Mouse (Mus musculus) lung, embryonic 15.5 days (tissue): ENCODE data around the gene Trappc2l. TPM values are rescaled to one million over a fixed set of nuclear protein-coding genes. Genes with fewer than 3 reads are reported as not detected.

ENCODE experiments used
- ATAC-seq: fragments of 200-750 bp; cut with Nextera tagmentation; 2 replicates; pipeline ENCODE4 v1.8.0; 2017; ENCODE audit warnings: moderate number of reproducible peaks, borderline replicate concordance; ENCODE audit not compliant: low FRiP score, low TSS enrichment; ENCODE audit errors: extremely low read depth
- H3K27ac ChIP-seq: fragments of 300-500 bp; sonication (generic); 2 replicates; pipeline ENCODE4 v1.5.1; 2015; ENCODE audit warnings: moderate library complexity, mild to moderate bottlenecking, inconsistent platforms
- H3K27me3 ChIP-seq: fragments of 300-500 bp; sonication (generic); 2 replicates; pipeline ENCODE4 v1.6.1; 2015; ENCODE audit warnings: inconsistent platforms
- H3K36me3 ChIP-seq: fragments of 300-500 bp; sonication (generic); 2 replicates; pipeline ENCODE4 v1.6.1; 2015; ENCODE audit warnings: inconsistent platforms
- H3K4me1 ChIP-seq: fragments of 300-500 bp; sonication (generic); 2 replicates; pipeline ENCODE4 v1.6.1; 2015; ENCODE audit warnings: inconsistent platforms
- H3K4me2 ChIP-seq: fragments of 300-500 bp; sonication (generic); 2 replicates; pipeline ENCODE4 v1.6.1; 2015; ENCODE audit warnings: inconsistent platforms, mild to moderate bottlenecking, moderate library complexity
- H3K4me3 ChIP-seq: fragments of 300-500 bp; sonication (generic); 2 replicates; pipeline ENCODE4 v1.5.1; 2015; ENCODE audit warnings: mild to moderate bottlenecking, inconsistent platforms
- H3K9ac ChIP-seq: fragments of 300-500 bp; sonication (generic); 2 replicates; pipeline ENCODE4 v1.6.1; 2015; ENCODE audit warnings: inconsistent platforms
- H3K9me3 ChIP-seq: fragments of 300-500 bp; sonication (generic); 2 replicates; pipeline ENCODE4 v1.6.1; 2016; ENCODE audit warnings: inconsistent platforms
- WGBS: fragments of 180-500 bp; shearing (Covaris S2); methylation state at CpG from one replicate; pipeline ENCODE4 v1.1.7; 2015; 5-methylcytosine and 5-hydroxymethylcytosine counted together
- polyA plus RNA-seq: library from polyadenylated mRNA; unstranded; fragments of >200 nt; fragmentation: Nextera tagmentation; extraction: Ambion mirVana; gene quantifications from 2 replicates; pipeline ENCODE4 v1.2.1, GENCODE M21; 2015

Gene Trappc2l
- polyA plus RNA-seq, 1 experiment from 2014 or later: 53.0 TPM

GRCm38 (mm10) chr8:122585411-122585891 lies 26.0 kb upstream of the Trappc2l start:
- WGBS: 37% methylated on average over 14 of the region's 14 CpGs
- no peaks in the 10 kb centered on the region for H3K9me3 ChIP-seq
- H3K36me3 ChIP-seq: no peaks in the 10 kb centered on the region
- H3K9ac ChIP-seq: no peak overlapping the region
- no peak overlapping the region for H3K4me2 ChIP-seq
- no peak for ATAC-seq
- no peaks in the 10 kb centered on the region for H3K27me3 ChIP-seq
- H3K4me3 ChIP-seq: no peak overlapping the region
- H3K27ac ChIP-seq: no peak overlapping the region
- H3K4me1 ChIP-seq: 0 out of 2 replicates have a peak, but pooled peaks cover 2% of the 10 kb centered on the region

GRCm38 (mm10) chr8:122586171-122586570 lies 25.3 kb upstream of the Trappc2l start:
- Histone ChIP-seq H3K27me3 (no peaks in the 10 kb centered on the region), H3K27ac (no peak overlapping the region), H3K4me1 (no peaks in the 10 kb centered on the region), H3K4me2 (no peak overlapping the region), H3K36me3 (no peaks in the 10 kb centered on the region), H3K4me3 (no peak overlapping the region), H3K9me3 (no peaks in the 10 kb centered on the region), H3K9ac (no peak overlapping the region)
- ATAC-seq: no peak
- WGBS: 73% methylated on average over 7 of the region's 7 CpGs

DNA sequence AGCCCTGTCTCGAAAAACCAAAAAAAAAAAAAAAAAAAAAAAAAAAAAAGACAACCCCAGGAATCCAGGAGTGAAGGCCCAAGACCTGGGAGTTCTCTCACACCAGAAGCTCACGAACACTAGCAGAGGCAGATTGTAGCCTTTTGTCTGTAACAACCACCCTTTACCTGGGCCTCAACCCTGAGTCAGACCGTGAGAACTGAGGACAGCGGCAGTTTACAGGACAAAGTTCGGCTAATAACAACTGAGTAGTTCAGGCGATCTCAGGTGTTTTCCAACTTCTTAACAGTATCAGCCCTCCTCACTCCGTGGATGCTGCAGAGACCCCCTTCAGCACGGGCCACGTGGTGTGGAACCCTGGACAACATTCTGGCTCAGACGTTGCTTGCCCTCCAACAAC lies 24.7 kb upstream of the Trappc2l start:
- Histone ChIP-seq H3K27me3 (no peaks in the 10 kb centered on the region), H3K4me2 (no peak overlapping the region), H3K36me3 (no peaks in the 10 kb centered on the region), H3K9me3 (no peaks in the 10 kb centered on the region), H3K4me1 (no peaks in the 10 kb centered on the region), H3K9ac (no peak overlapping the region), H3K4me3 (no peak overlapping the region), H3K27ac (no peak overlapping the region)
- ATAC-seq: no peak
- WGBS: 85% methylated on average over 9 of the region's 10 CpGs

- H3K9me3 ChIP-seq: no peaks in the 10 kb centered on the region
- 59% methylated on average over 12 of the region's 12 CpGs for WGBS
- H3K9ac ChIP-seq: no peak overlapping the region
- no peak overlapping the region for H3K4me3 ChIP-seq
- ATAC-seq: no peak
- H3K4me2 ChIP-seq: no peak overlapping the region
- no peaks in the 10 kb centered on the region for H3K27me3 ChIP-seq
- no peaks in the 10 kb centered on the region for H3K36me3 ChIP-seq
- H3K4me1 ChIP-seq: no peaks in the 10 kb centered on the region
- no peak overlapping the region for H3K27ac ChIP-seq
Measured at GRCm38 (mm10) chr8:122593240-122593639, 18.2 kb upstream of the Trappc2l start.

DNA sequence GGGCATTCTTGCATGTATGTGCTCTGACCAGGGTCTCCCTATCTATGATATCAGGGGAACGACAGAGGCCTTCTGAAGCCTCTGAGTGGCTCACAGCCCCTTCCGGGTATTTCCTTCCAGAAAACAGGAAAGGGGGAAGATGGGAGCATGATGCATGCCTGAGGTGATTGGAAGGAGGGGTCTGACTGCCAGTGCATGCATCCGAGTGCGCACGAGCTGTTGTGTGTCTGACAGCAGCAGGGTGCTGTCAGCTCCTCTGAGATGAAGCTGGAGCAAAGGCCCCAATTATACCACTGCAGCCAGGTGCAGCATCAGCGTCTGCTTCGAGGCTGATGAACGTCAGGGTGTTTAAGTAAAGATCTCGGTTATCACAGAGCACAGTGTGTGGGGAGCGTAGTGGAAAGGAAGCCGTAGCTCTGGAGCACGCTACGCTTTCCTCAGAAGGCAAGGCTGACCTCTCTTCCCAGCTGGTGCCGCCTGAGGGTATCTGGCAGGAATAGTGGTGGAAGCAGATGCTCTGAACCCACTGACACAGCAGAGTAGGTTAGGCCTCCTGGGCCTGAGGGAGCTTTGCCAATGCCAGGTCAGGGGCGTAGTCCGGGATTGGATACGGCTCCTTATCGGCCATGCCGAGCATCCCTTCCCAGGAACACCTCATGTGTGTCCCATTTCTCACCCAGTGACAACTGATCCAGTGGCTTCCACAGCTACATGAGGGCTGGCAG lies 17.5 kb upstream of the Trappc2l start:
- Histone ChIP-seq H3K27me3 (no peaks in the 10 kb centered on the region), H3K4me1 (no peaks in the 10 kb centered on the region), H3K9me3 (no peaks in the 10 kb centered on the region), H3K4me3 (no peak overlapping the region), H3K9ac (no peak overlapping the region), H3K27ac (no peak overlapping the region), H3K36me3 (0 out of 2 replicates have a peak, but pooled peaks cover 3% of the 10 kb centered on the region), H3K4me2 (no peak overlapping the region)
- 73% methylated on average over 19 of the region's 19 CpGs for WGBS
- ATAC-seq: no peak

- no peak overlapping the region for H3K4me2 ChIP-seq
- no peak for ATAC-seq
- no peak overlapping the region for H3K4me3 ChIP-seq
- 0 out of 2 replicates have a peak, but pooled peaks cover 3% of the 10 kb centered on the region for H3K36me3 ChIP-seq
- 37% methylated on average over 4 of the region's 4 CpGs for WGBS
- H3K9me3 ChIP-seq: no peaks in the 10 kb centered on the region
- H3K4me1 ChIP-seq: no peaks in the 10 kb centered on the region
- H3K9ac ChIP-seq: no peak overlapping the region
- H3K27me3 ChIP-seq: no peaks in the 10 kb centered on the region
- H3K27ac ChIP-seq: no peak overlapping the region
Measured at GRCm38 (mm10) chr8:122596031-122596430, 15.4 kb upstream of the Trappc2l start.

GRCm38 (mm10) chr8:122600666-122601065 lies 10.8 kb upstream of the Trappc2l start:
- Histone ChIP-seq H3K4me2 (no peak overlapping the region), H3K4me3 (no peak overlapping the region), H3K9ac (no peak overlapping the region), H3K4me1 (no peaks in the 10 kb centered on the region), H3K9me3 (no peaks in the 10 kb centered on the region), H3K27ac (no peak overlapping the region), H3K27me3 (no peaks in the 10 kb centered on the region), H3K36me3 (0 out of 2 replicates have a peak, but pooled peaks cover 3% of the 10 kb centered on the region)
- no peak for ATAC-seq
- 92% methylated on average over 9 of the region's 9 CpGs for WGBS

GRCm38 (mm10) chr8:122604640-122605039 lies 6.8 kb upstream of the Trappc2l start:
- Histone ChIP-seq H3K9me3 (no peaks in the 10 kb centered on the region), H3K4me2 (no peak overlapping the region), H3K4me3 (no peak overlapping the region), H3K4me1 (peaks cover 7% of the 10 kb centered on the region; the same call in 1 of the 2 replicates), H3K36me3 (no peaks in the 10 kb centered on the region), H3K27me3 (no peaks in the 10 kb centered on the region), H3K9ac (no peak overlapping the region), H3K27ac (no peak overlapping the region)
- 54% methylated on average over 1 of the region's 1 CpGs for WGBS
- no peak for ATAC-seq

GRCm38 (mm10) chr8:122605367-122605766 lies 6.1 kb upstream of the Trappc2l start:
- no peak overlapping the region for H3K27ac ChIP-seq
- no peaks in the 10 kb centered on the region for H3K36me3 ChIP-seq
- H3K4me2 ChIP-seq: no peak overlapping the region
- H3K4me1 ChIP-seq: peaks cover 13% of the 10 kb centered on the region; the same call in 1 of the 2 replicates
- WGBS: 73% methylated on average over 4 of the region's 4 CpGs
- H3K9me3 ChIP-seq: no peaks in the 10 kb centered on the region
- no peak for ATAC-seq
- no peaks in the 10 kb centered on the region for H3K27me3 ChIP-seq
- no peak overlapping the region for H3K4me3 ChIP-seq
- no peak overlapping the region for H3K9ac ChIP-seq

- ATAC-seq: no peak
- Histone ChIP-seq H3K4me2 (no peak overlapping the region), H3K4me1 (peaks cover 19% of the 10 kb centered on the region; the same call in 1 of the 2 replicates), H3K4me3 (no peak overlapping the region), H3K9ac (no peak overlapping the region), H3K27me3 (no peaks in the 10 kb centered on the region), H3K27ac (no peak overlapping the region), H3K9me3 (no peaks in the 10 kb centered on the region), H3K36me3 (no peaks in the 10 kb centered on the region)
- WGBS: 79% methylated on average over 11 of the region's 12 CpGs
Measured at GRCm38 (mm10) chr8:122606810-122607209, 4.6 kb upstream of the Trappc2l start.

GRCm38 (mm10) chr8:122610209-122610608 lies 1.2 kb upstream of the Trappc2l start:
- Histone ChIP-seq H3K4me2 (peak overlapping the region; percentile 90), H3K27ac (no peak overlapping the region), H3K36me3 (0 out of 2 replicates have a peak, but pooled peaks cover 3% of the 10 kb centered on the region), H3K27me3 (no peaks in the 10 kb centered on the region), H3K9me3 (no peaks in the 10 kb centered on the region), H3K4me3 (peak overlapping the region; percentile 60; the same call in 1 of the 2 replicates), H3K9ac (peak overlapping the region; percentile 62; the same call in 1 of the 2 replicates), H3K4me1 (peaks cover 30% of the 10 kb centered on the region)
- WGBS: 56% methylated on average over 4 of the region's 4 CpGs
- no peak for ATAC-seq

GRCm38 (mm10) chr8:122610612-122611277 lies 695 bp upstream of the Trappc2l start:
- Histone ChIP-seq H3K9ac (peak overlapping the region; percentile 62), H3K4me3 (peak overlapping the region; percentile 60), H3K27ac (peak overlapping the region; percentile 54), H3K9me3 (no peaks in the 10 kb centered on the region), H3K4me1 (peaks cover 34% of the 10 kb centered on the region), H3K27me3 (no peaks in the 10 kb centered on the region), H3K36me3 (0 out of 2 replicates have a peak, but pooled peaks cover 3% of the 10 kb centered on the region), H3K4me2 (peak overlapping the region; percentile 90)
- WGBS: 4% methylated on average over 20 of the region's 20 CpGs
- ATAC-seq: peak; percentile 56
